Mouse (Mus musculus) limb, embryonic 14.5 days (tissue): ENCODE measurements around the gene Cbarp. TPM values are rescaled to one million over a fixed set of nuclear protein-coding genes. Genes with fewer than 3 reads are reported as not detected.

Experiments used
- ATAC-seq: fragments of 200-750 bp; cut with Nextera tagmentation; 2 replicates; pipeline ENCODE4 v1.8.0; 2017; ENCODE audit warnings: low read depth, moderate number of reproducible peaks, moderate TSS enrichment; ENCODE audit not compliant: low FRiP score
- DNase-seq: peaks from one replicate; pipeline ENCODE4 v3.0.0-alpha.2; 2015; ENCODE audit warnings: low spot score
- H3K27ac ChIP-seq: fragments of 300-500 bp; sonication (generic); replicated peaks from 2 replicates; pipeline ENCODE4 v1.5.1; 2014; ENCODE audit warnings: low read depth, mild to moderate bottlenecking, low read length, moderate library complexity, mixed read lengths
- H3K27me3 ChIP-seq: fragments of 300-500 bp; sonication (generic); 2 replicates; pipeline ENCODE4 v1.6.1; 2014; ENCODE audit warnings: low read length, mixed read lengths; ENCODE audit not compliant: control insufficient read depth, insufficient read depth
- H3K36me3 ChIP-seq: fragments of 300-500 bp; sonication (generic); 2 replicates; pipeline ENCODE4 v1.6.1; 2014; ENCODE audit warnings: mild to moderate bottlenecking, low read length, moderate library complexity, mixed read lengths; ENCODE audit not compliant: control insufficient read depth, insufficient read depth
- H3K4me1 ChIP-seq: fragments of 300-500 bp; sonication (generic); 2 replicates; pipeline ENCODE4 v1.6.1; 2014; ENCODE audit warnings: antibody characterized with exemption, low read length, mixed read lengths; ENCODE audit not compliant: control insufficient read depth, insufficient read depth
- H3K4me2 ChIP-seq: fragments of 300-500 bp; sonication (generic); replicated peaks from 2 replicates; pipeline ENCODE4 v1.6.1; 2014; ENCODE audit warnings: low read depth, mild to moderate bottlenecking, low read length, moderate library complexity; ENCODE audit not compliant: severe bottlenecking
- H3K4me3 ChIP-seq: fragments of 300-500 bp; sonication (generic); replicated peaks from 2 replicates; pipeline ENCODE4 v1.5.1; 2014; ENCODE audit warnings: low read length
- H3K9ac ChIP-seq: fragments of 300-500 bp; sonication (generic); 2 replicates; pipeline ENCODE4 v1.6.1; 2014; ENCODE audit warnings: mild to moderate bottlenecking, low read depth, low read length, moderate library complexity; ENCODE audit not compliant: severe bottlenecking
- H3K9me3 ChIP-seq: fragments of 300-500 bp; sonication (generic); 2 replicates; pipeline ENCODE4 v1.6.1; 2016; ENCODE audit warnings: low read length; ENCODE audit not compliant: control insufficient read depth
- POLR2A ChIP-seq: fragments of 200-500 bp; IDR thresholded peaks from 2 replicates; pipeline ENCODE4 v1.8.0; 2012; ENCODE audit warnings: inconsistent platforms, mild to moderate bottlenecking, moderate library complexity, borderline replicate concordance; ENCODE audit not compliant: insufficient read depth, insufficient read length; ENCODE audit errors: extremely low read depth
- WGBS: fragments of 180-500 bp; shearing (Covaris S2); extraction: QIAGEN DNeasy Blood & Tissue Kit; methylation state at CpG from one replicate; pipeline ENCODE4 v1.1.7; 2014; 5-methylcytosine and 5-hydroxymethylcytosine counted together
- polyA plus RNA-seq, 2 experiments: library from polyadenylated mRNA; depleted of rRNA in 1 of 2; stranded (reverse) in 1 of 2; unstranded in 1 of 2; fragments of >200 nt; fragmentation: Nextera tagmentation in 1 of 2; extraction: Ambion mirVana in 1 of 2; gene quantifications; 2 replicates each; pipeline versions ENCODE4 v1.2.1 to v1.2.3; 2012 to 2014

The Cbarp gene
- polyA plus RNA-seq, 2 experiments, result 9.3 to 28.9 TPM

DNA sequence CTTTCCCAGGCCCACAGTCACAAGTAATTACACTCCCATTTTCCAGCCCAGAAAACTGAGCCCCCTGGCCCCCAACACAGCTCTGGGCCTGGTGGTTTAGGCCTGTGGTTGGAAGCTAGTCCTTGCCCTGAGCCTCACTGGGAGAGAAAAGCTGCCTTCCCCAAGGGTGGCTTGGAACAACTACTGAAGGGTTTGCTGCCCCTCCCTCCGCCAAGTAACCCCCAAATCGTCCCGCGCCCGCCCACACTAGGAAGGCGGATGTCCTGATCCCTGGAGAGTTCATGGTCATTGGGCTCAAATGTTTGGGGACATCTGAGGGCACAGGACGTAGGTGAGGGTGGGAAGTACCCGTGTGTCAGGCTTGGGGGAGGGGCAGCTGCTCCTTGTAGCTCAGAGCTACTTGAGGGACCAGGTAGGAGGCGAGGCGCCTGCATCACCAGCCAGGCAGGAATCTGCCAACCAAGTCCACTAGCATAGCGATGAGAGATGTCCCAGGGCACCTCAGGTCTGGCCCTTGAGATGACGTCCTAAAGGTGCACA lies 18.5 kb upstream of the Cbarp start:
- peak overlapping the region; percentile 35; the same call in 1 of the 2 replicates for H3K9ac ChIP-seq
- no peaks in the 10 kb centered on the region for H3K27me3 ChIP-seq
- H3K27ac ChIP-seq, result peak overlapping the region; percentile 83
- no peak for TF ChIP-seq POLR2A
- DNase-seq (no peak), ATAC-seq (peak; percentile 2; the same call in 1 of the 2 replicates)
- peaks cover 39% of the 10 kb centered on the region for H3K36me3 ChIP-seq
- WGBS, result 8% methylated on average over 12 of the region's 12 CpGs
- H3K9me3 ChIP-seq, result no peaks in the 10 kb centered on the region
- peak overlapping the region; percentile 81 for H3K4me2 ChIP-seq
- H3K4me1 ChIP-seq, result peaks cover 54% of the 10 kb centered on the region
- H3K4me3 ChIP-seq, result peak overlapping the region; percentile 43

DNA sequence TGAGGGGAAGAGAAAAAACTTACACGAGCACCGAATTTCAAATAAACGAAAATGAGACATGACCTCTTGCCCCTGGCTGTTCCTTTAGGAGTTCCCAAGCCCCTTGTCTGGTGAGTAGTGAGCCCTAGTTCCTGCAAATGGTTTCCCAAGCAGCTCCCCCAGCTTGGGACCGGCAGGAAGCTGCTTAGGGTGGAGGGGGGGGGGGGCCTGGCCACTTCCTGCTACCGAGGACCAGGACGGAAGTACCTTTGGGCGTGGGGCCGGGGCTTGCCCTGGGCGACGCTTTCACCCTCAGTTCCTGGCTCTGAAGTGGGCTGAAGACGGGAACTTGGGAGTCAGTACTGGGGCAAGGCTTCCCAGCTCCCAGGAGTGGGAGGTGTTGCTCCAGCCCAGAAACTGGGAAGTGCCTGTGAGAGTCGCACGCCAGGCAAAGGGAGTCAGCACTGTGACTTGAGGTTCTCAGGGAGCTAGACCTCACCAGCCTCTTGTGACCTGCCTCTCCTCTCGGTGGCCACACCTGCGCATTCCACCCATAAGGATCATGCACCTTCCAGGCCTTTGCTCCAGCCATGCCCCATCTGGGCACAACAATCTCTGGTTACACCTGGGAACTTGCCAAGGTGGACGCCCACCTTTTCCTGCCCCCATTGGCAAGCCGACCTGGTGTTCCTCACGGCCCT lies 17.8 kb upstream of the Cbarp start:
- Histone ChIP-seq H3K4me3 (peak overlapping the region; percentile 2; the same call in 1 of the 2 replicates), H3K4me1 (peaks cover 54% of the 10 kb centered on the region), H3K27ac (peak overlapping the region; percentile 83), H3K4me2 (peak overlapping the region; percentile 81; the same call in 1 of the 2 replicates), H3K36me3 (peaks cover 45% of the 10 kb centered on the region), H3K9me3 (no peaks in the 10 kb centered on the region), H3K27me3 (no peaks in the 10 kb centered on the region), H3K9ac (0 out of 2 replicates have a peak overlapping the region, but pooled peaks have one; percentile 16)
- 5% methylated on average over 18 of the region's 18 CpGs for WGBS
- no peak for ATAC-seq
- TF ChIP-seq POLR2A, result no peak
- no peak for DNase-seq

GRCm38 (mm10) chr10:80157141-80157929 lies 16.7 kb upstream of the Cbarp start:
- no peak for ATAC-seq
- Histone ChIP-seq H3K4me1 (peaks cover 61% of the 10 kb centered on the region), H3K27me3 (no peaks in the 10 kb centered on the region), H3K4me3 (no peak overlapping the region), H3K4me2 (no peak overlapping the region), H3K9ac (no peak overlapping the region), H3K9me3 (no peaks in the 10 kb centered on the region), H3K36me3 (peaks cover 56% of the 10 kb centered on the region), H3K27ac (no peak overlapping the region)
- 64% methylated on average over 15 of the region's 15 CpGs for WGBS
- no peak for TF ChIP-seq POLR2A
- DNase-seq, result no peak

- no peaks in the 10 kb centered on the region for H3K9me3 ChIP-seq
- WGBS, result 61% methylated on average over 7 of the region's 7 CpGs
- H3K27ac ChIP-seq, result 0 out of 2 replicates have a peak overlapping the region, but pooled peaks have one; percentile 43
- TF ChIP-seq POLR2A, result no peak
- H3K9ac ChIP-seq, result no peak overlapping the region
- no peak for DNase-seq
- no peaks in the 10 kb centered on the region for H3K27me3 ChIP-seq
- no peak overlapping the region for H3K4me3 ChIP-seq
- ATAC-seq, result no peak
- peaks cover 59% of the 10 kb centered on the region for H3K4me1 ChIP-seq
- no peak overlapping the region for H3K4me2 ChIP-seq
- peaks cover 63% of the 10 kb centered on the region for H3K36me3 ChIP-seq
These were observed 16.1 kb upstream of the Cbarp start for GRCm38 (mm10) chr10:80156752-80157053.

GRCm38 (mm10) chr10:80156002-80156751 lies 15.5 kb upstream of the Cbarp start:
- WGBS, result 83% methylated on average over 29 of the region's 29 CpGs
- Histone ChIP-seq H3K36me3 (peaks cover 68% of the 10 kb centered on the region), H3K27ac (0 out of 2 replicates have a peak overlapping the region, but pooled peaks have one; percentile 43), H3K27me3 (no peaks in the 10 kb centered on the region), H3K9ac (no peak overlapping the region), H3K4me2 (no peak overlapping the region), H3K4me1 (peaks cover 54% of the 10 kb centered on the region), H3K9me3 (no peaks in the 10 kb centered on the region), H3K4me3 (no peak overlapping the region)
- no peak for TF ChIP-seq POLR2A
- ATAC-seq (no peak), DNase-seq (no peak)
